Mouse (Mus musculus) CH12.LX (cell line): ENCODE results near the gene Nr4a3. TPM values are rescaled to one million over a fixed set of nuclear protein-coding genes. Genes with fewer than 3 reads are reported as not detected.

Experiments used
- DNase-seq: peaks from one replicate; pipeline ENCODE4 v3.0.0-alpha.2; 2013; ENCODE audit errors: extremely low read depth
- H3K27ac ChIP-seq: 2 replicates; pipeline ENCODE4 v1.5.1; 2012; ENCODE audit warnings: low read depth, mild to moderate bottlenecking, control low read depth, moderate library complexity; ENCODE audit not compliant: insufficient read depth
- H3K27me3 ChIP-seq: replicated peaks from 2 replicates; pipeline ENCODE3; 2012; ENCODE audit warnings: inconsistent platforms
- H3K36me3 ChIP-seq, 2 experiments: replicated peaks in 1 of 2; 2 replicates each; pipeline versions ENCODE3 to v1.6.1; 2012; ENCODE audit warnings: inconsistent platforms in 1 of 2, low read length in 1 of 2, mild to moderate bottlenecking in 1 of 2, mixed read lengths in 1 of 2, moderate library complexity in 1 of 2; ENCODE audit not compliant: control insufficient read depth in 1 of 2, insufficient read depth in 1 of 2
- H3K4me1 ChIP-seq, 2 experiments: 2 replicates each; pipeline ENCODE4 v1.6.1; 2012; ENCODE audit warnings: inconsistent platforms in 1 of 2, moderate library complexity in 1 of 2; ENCODE audit not compliant: insufficient read depth in 2 of 2, control insufficient read depth in 1 of 2
- H3K4me2 ChIP-seq: 2 replicates; pipeline ENCODE4 v1.6.1; 2012; ENCODE audit warnings: low read depth, mild to moderate bottlenecking, control low read depth; ENCODE audit not compliant: poor library complexity, insufficient read depth, severe bottlenecking
- H3K4me3 ChIP-seq, 3 experiments: fragments of 150-350 bp in 1 of 3; sonication (generic) in 1 of 3; replicated peaks in 1 of 3; 2 replicates each; pipeline versions ENCODE3 to v1.5.1; 2011 to 2012; ENCODE audit warnings: low read depth in 2 of 3, low read length in 2 of 3, mild to moderate bottlenecking in 2 of 3, moderate library complexity in 2 of 3, control low read depth in 1 of 3, improper control_type of control experiment in 1 of 3, inconsistent platforms in 1 of 3, mixed read lengths in 1 of 3; ENCODE audit not compliant: poor library complexity in 1 of 3
- H3K79me2 ChIP-seq: replicated peaks from 2 replicates; pipeline ENCODE4 v1.6.1; 2012; ENCODE audit warnings: mild to moderate bottlenecking, moderate library complexity; ENCODE audit not compliant: control insufficient read depth, poor library complexity, insufficient read depth, severe bottlenecking; ENCODE audit errors: extremely low read depth
- H3K9ac ChIP-seq: 2 replicates; pipeline ENCODE4 v1.6.1; 2012; ENCODE audit warnings: low read depth, mild to moderate bottlenecking, control low read depth, moderate library complexity; ENCODE audit not compliant: insufficient read depth
- H3K9me3 ChIP-seq: replicated peaks from 2 replicates; pipeline ENCODE3; 2012; ENCODE audit warnings: low read length, inconsistent platforms, mixed read lengths
- BHLHE40 ChIP-seq: IDR thresholded peaks from 2 replicates; pipeline ENCODE4 v1.6.1; 2011; ENCODE audit warnings: mild to moderate bottlenecking, low read depth, low read length, improper control_type of control experiment
- CHD1 ChIP-seq: IDR thresholded peaks from 2 replicates; pipeline ENCODE4 v1.6.1; 2012; ENCODE audit warnings: low read depth, low read length, improper control_type of control experiment, inconsistent platforms
- CHD2 ChIP-seq: IDR thresholded peaks from 2 replicates; pipeline ENCODE4 v1.6.1; 2011; ENCODE audit warnings: low read length, improper control_type of control experiment
- E2F4 ChIP-seq: IDR thresholded peaks from 2 replicates; pipeline ENCODE4 v1.6.1; 2011; ENCODE audit warnings: low read depth, low read length, improper control_type of control experiment; ENCODE audit not compliant: insufficient replicate concordance
- ELF1 ChIP-seq: IDR thresholded peaks from 2 replicates; pipeline ENCODE4 v1.6.1; 2014; ENCODE audit warnings: low read depth, mild to moderate bottlenecking, inconsistent platforms, low read length, improper control_type of control experiment
- EP300 ChIP-seq: IDR thresholded peaks from 2 replicates; pipeline ENCODE4 v1.6.1; 2011; ENCODE audit warnings: low read length, improper control_type of control experiment
- ETS1 ChIP-seq: conservative IDR thresholded peaks from 2 replicates; pipeline ENCODE4 v1.6.1; 2012; ENCODE audit warnings: low read depth, mild to moderate bottlenecking, inconsistent platforms, low read length, improper control_type of control experiment, moderate library complexity
- GABPA ChIP-seq: IDR thresholded peaks from 2 replicates; pipeline ENCODE4 v1.6.1; 2012; ENCODE audit warnings: low read depth, low read length, improper control_type of control experiment, inconsistent platforms; ENCODE audit not compliant: insufficient replicate concordance
- HCFC1 ChIP-seq: IDR thresholded peaks from 2 replicates; pipeline ENCODE4 v1.6.1; 2012; ENCODE audit warnings: low read depth, mild to moderate bottlenecking, inconsistent platforms, low read length, improper control_type of control experiment
- JUN ChIP-seq: IDR thresholded peaks from 2 replicates; pipeline ENCODE4 v1.6.1; 2011; ENCODE audit warnings: low read depth, mild to moderate bottlenecking, low read length, improper control_type of control experiment, moderate library complexity; ENCODE audit not compliant: insufficient read depth
- MAFK ChIP-seq: IDR thresholded peaks from 2 replicates; pipeline ENCODE4 v1.6.1; 2011; ENCODE audit warnings: low read length, improper control_type of control experiment; ENCODE audit not compliant: insufficient replicate concordance
- MAZ ChIP-seq: IDR thresholded peaks from 2 replicates; pipeline ENCODE4 v1.6.1; 2012; ENCODE audit warnings: low read depth, mild to moderate bottlenecking, inconsistent platforms, low read length, improper control_type of control experiment, moderate library complexity
- MXI1 ChIP-seq: IDR thresholded peaks from 2 replicates; pipeline ENCODE4 v1.6.1; 2011; ENCODE audit warnings: mild to moderate bottlenecking, low read depth, low read length, improper control_type of control experiment
- MYC ChIP-seq: IDR thresholded peaks from 2 replicates; pipeline ENCODE4 v1.6.1; 2011; ENCODE audit warnings: low read depth, mild to moderate bottlenecking, improper control_type of control experiment, low read length
- NELFE ChIP-seq: IDR thresholded peaks from 2 replicates; pipeline ENCODE4 v1.6.1; 2011; ENCODE audit warnings: low read depth, low read length, improper control_type of control experiment
- NRF1 ChIP-seq: IDR thresholded peaks from 2 replicates; pipeline ENCODE4 v1.6.1; 2014; ENCODE audit warnings: low read depth, mild to moderate bottlenecking, inconsistent platforms, low read length, improper control_type of control experiment, moderate library complexity
- POLR2A ChIP-seq: IDR thresholded peaks from 2 replicates; pipeline ENCODE4 v1.6.1; 2011; ENCODE audit warnings: low read depth, mild to moderate bottlenecking, improper control_type of control experiment, low read length
- POLR2AphosphoS2 ChIP-seq: IDR thresholded peaks from 2 replicates; pipeline ENCODE4 v1.6.1; 2011; ENCODE audit warnings: low read depth, low read length, improper control_type of control experiment
- RAD21 ChIP-seq: IDR thresholded peaks from 2 replicates; pipeline ENCODE4 v1.6.1; 2011; ENCODE audit warnings: low read depth, mild to moderate bottlenecking, low read length, improper control_type of control experiment, moderate library complexity
- SIN3A ChIP-seq: IDR thresholded peaks from 2 replicates; pipeline ENCODE4 v1.6.1; 2012; ENCODE audit warnings: low read length, improper control_type of control experiment, inconsistent platforms
- SMC3 ChIP-seq: IDR thresholded peaks from 2 replicates; pipeline ENCODE4 v1.6.1; 2011; ENCODE audit warnings: low read depth, low read length, improper control_type of control experiment
- TCF12 ChIP-seq: IDR thresholded peaks from 2 replicates; pipeline ENCODE4 v1.6.1; 2014; ENCODE audit warnings: low read depth, mild to moderate bottlenecking, inconsistent platforms, low read length, improper control_type of control experiment
- UBTF ChIP-seq: IDR thresholded peaks from 2 replicates; pipeline ENCODE4 v1.6.1; 2012; ENCODE audit warnings: low read depth, mild to moderate bottlenecking, inconsistent platforms, low read length, improper control_type of control experiment, moderate library complexity
- USF1 ChIP-seq: IDR thresholded peaks from 2 replicates; pipeline ENCODE4 v1.6.1; 2014; ENCODE audit warnings: low read depth, mild to moderate bottlenecking, inconsistent platforms, low read length, improper control_type of control experiment
- ZC3H11A ChIP-seq: IDR thresholded peaks from 2 replicates; pipeline ENCODE4 v1.6.1; 2012; ENCODE audit warnings: low read depth, mild to moderate bottlenecking, inconsistent platforms, low read length, improper control_type of control experiment
- ZKSCAN1 ChIP-seq: IDR thresholded peaks from 2 replicates; pipeline ENCODE4 v1.6.1; 2012; ENCODE audit warnings: low read depth, inconsistent platforms, low read length, improper control_type of control experiment, borderline replicate concordance
- ZMIZ1 ChIP-seq: IDR thresholded peaks from 2 replicates; pipeline ENCODE4 v1.6.1; 2012; ENCODE audit warnings: low read depth, mild to moderate bottlenecking, inconsistent platforms, low read length, improper control_type of control experiment
- dilution Hi-C: fragments of 300-500 bp; cut with MboI; formaldehyde crosslinking; loops from 2 replicates; pipeline ENCODE4 v1.14.3; 2020; ENCODE audit warnings: low sequenced_read_pairs; ENCODE audit not compliant: extremely low pct_unique_long_range_greater_than_20kb, extremely low pct_ligation_motif_present
- in situ Hi-C: fragments of 300-500 bp; cut with MboI; formaldehyde crosslinking; loops from 3 replicates; pipeline ENCODE4 v1.14.3; 2019; ENCODE audit warnings: low sequenced_read_pairs, low pct_ligation_motif_present, low pct_unique_long_range_greater_than_20kb, mixed read lengths
- polyA plus RNA-seq: library from polyadenylated mRNA; unstranded; fragments of >175 nt; gene quantifications from 2 replicates; pipeline ENCODE4 v1.2.1, GENCODE M21; 2012; ENCODE audit warnings: low read depth; ENCODE audit not compliant: insufficient read length
- total RNA-seq, 2 experiments: library from RNA; depleted of rRNA; stranded (reverse); fragments of 300-350 nt in 1 of 2; fragments of >200 nt in 1 of 2; gene quantifications; 2 replicates each; pipeline ENCODE4 v1.2.3; 2012 to 2014

Gene Nr4a3
- total and polyA plus RNA-seq, 3 experiments = 0.04 to 0.32 (median 0.21) TPM

- Histone ChIP-seq H3K79me2 (no peaks in the 10 kb centered on the region), H3K27ac (no peak overlapping the region), H3K4me1 (no peaks in the 10 kb centered on the region; a peak in 1 of 4 replicates), H3K9me3 (no peaks in the 10 kb centered on the region), H3K4me3 (no peak overlapping the region), H3K4me2 (no peak overlapping the region), H3K27me3 (no peaks in the 10 kb centered on the region), H3K9ac (no peak overlapping the region), H3K36me3 (no peaks in the 10 kb centered on the region)
- dilution Hi-C loops (no loop called here), in situ Hi-C loops (loop anchor here (25.0 kb wide), 1 partner anchor 285 kb away; no protein-coding TSS in a partner anchor)
- TF ChIP-seq MAFK (no peak), MYC (no peak), SMC3 (no peak), BHLHE40 (no peak), NRF1 (no peak), EP300 (no peak), TCF12 (no peak), ZKSCAN1 (no peak), ELF1 (no peak), MAZ (no peak), UBTF (no peak), MXI1 (no peak), CHD1 (no peak), E2F4 (no peak), USF1 (no peak)
- no peak for DNase-seq
These were observed 57.0 kb downstream of the Nr4a3 start for GRCm38 (mm10) chr4:48101981-48102380.

GRCm38 (mm10) chr4:48105387-48105786 lies 60.4 kb downstream of the Nr4a3 start:
- no peak overlapping the region for H3K9ac ChIP-seq
- dilution Hi-C loops = no loop called here
- peaks cover 0 to 15% of the 10 kb centered on the region in 2 experiments; a peak in 2 of 4 replicates for H3K4me1 ChIP-seq
- H3K36me3 ChIP-seq = no peaks in the 10 kb centered on the region
- no peaks in the 10 kb centered on the region for H3K27me3 ChIP-seq
- H3K9me3 ChIP-seq = no peaks in the 10 kb centered on the region
- H3K4me2 ChIP-seq = no peak overlapping the region
- no peaks in the 10 kb centered on the region for H3K79me2 ChIP-seq
- TF ChIP-seq ZKSCAN1 = no peak
- no peak for TF ChIP-seq POLR2A
- no peak for TF ChIP-seq ZC3H11A
- TF ChIP-seq SIN3A = no peak
- TF ChIP-seq CHD1 = no peak
- TF ChIP-seq JUN = no peak
- TF ChIP-seq UBTF = no peak
- no peak for TF ChIP-seq RAD21
- TF ChIP-seq POLR2AphosphoS2 = no peak
- no peak for TF ChIP-seq MAZ
- no peak for TF ChIP-seq EP300
- TF ChIP-seq HCFC1 = no peak
- no peak for TF ChIP-seq ETS1
- no peak for TF ChIP-seq CHD2
- no peak for TF ChIP-seq MXI1
- no peak for TF ChIP-seq E2F4
- TF ChIP-seq NELFE = no peak
- TF ChIP-seq GABPA = no peak
- TF ChIP-seq ZMIZ1 = no peak
- H3K4me3 ChIP-seq = no peak overlapping the region
- no peak for DNase-seq
- no peak overlapping the region for H3K27ac ChIP-seq
- in situ Hi-C loops = loop anchor here (25.0 kb wide), 1 partner anchor 282 kb away; no protein-coding TSS in a partner anchor
